Mouse (Mus musculus) frontal cortex, adult 2 months (tissue): Measurements from ENCODE around the gene Olfr661. TPM values are rescaled to one million over a fixed set of nuclear protein-coding genes. Genes with fewer than 3 reads are reported as not detected.

Experiments
- DNase-seq, 2 experiments: peaks; one replicate each; pipeline ENCODE4 v3.0.0; 2022; ENCODE audit warnings: low spot score in 1 of 2; ENCODE audit errors: extremely low spot score in 1 of 2
- polyA plus RNA-seq: library from polyadenylated mRNA; depleted of rRNA; stranded (reverse); fragments of >200 nt; gene quantifications from 2 replicates; pipeline ENCODE4 v1.2.3, GENCODE M21; 2012; rRNA removed

The Olfr661 gene
- 0.11 TPM in 1 of 2 replicates, not detected in the other for polyA plus RNA-seq

DNA sequence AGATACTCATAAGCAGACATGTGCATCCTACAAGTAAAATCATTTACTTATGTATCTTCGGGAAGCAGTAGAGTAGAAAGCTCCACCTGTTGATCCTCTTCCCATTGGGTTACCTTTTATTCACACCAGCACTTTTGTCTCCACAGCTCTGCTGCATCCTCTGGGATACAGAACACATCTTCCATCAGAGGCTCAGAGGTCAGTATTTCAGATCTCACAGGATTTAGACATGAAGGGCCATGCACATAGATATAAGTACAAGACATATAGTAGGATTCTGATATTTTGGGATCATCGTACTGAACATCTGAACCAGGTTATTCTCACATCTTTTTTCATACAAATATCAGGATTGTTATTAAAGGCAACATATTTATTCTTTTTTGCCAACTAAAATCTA is at the start of gene Olfr661:
TSS of gene Olfr661 (plus strand) at position 301 of the 400 bp plus-strand sequence.
- DNase-seq, result no peak

DNA sequence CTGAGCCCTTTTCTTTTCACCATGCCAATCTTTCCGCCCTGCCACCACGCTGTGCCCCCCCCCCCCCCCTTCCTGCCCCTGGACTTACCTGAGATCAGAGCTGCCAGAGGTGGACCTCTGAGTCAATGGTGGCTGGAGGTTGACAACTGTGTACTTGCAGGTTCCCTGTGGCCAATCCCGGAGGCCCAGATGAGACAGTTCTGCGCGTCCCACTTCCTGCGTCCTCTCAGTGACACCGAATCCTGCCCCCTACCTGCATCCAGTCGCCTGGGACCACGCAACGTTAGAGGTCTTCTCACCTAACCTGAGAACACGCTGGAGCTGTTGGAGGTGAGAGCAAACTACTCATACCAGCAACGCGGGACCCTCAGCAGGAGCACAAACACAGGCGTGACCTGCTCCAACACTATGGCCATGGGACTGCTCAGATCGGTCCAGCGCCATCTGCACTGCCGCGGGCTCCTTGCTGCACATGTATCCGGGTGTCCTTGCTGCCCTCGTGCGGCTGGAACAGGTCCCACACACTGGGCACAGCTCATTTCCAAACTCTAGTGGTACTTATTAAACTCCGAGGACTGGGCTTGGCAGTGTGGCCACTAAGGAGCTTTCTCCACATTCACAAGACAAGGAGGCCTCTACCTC is 39.3 kb upstream of the Olfr661 start, which contains the start of gene Olfr658:
TSS of gene Olfr658 (minus strand) at position 465 of the 642 bp plus-strand sequence.
- peak in 1 of 2 experiments; percentile 35 for DNase-seq

DNA sequence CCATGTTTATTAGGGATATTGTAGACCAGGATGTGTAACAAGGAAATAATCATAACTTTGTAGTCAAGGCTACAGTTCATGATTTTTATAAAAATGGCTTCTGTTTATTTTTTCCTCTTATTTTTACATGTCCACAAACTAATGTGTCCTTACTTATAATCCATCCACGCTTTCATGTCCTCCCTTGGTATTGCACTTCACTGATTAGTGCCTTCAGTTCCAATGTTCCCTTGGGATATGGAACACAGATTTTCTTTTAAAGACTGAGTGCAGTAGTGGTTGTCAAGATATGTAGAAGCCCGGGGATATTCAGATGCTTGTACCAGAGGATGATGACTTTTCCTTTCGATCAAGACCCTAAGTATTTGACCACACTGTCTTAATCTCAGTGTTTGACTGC is 19.8 kb upstream of the Olfr661 start, which contains the start of gene Olfr659:
TSS of gene Olfr659 (plus strand) at position 301 of the 400 bp plus-strand sequence.
- no peak for DNase-seq

Other genes starting within 250 kb of the Olfr661 start
- 2.6 and 2.8 TPM in 2 replicates for gene Trim30a, start 221.3 kb upstream of the Olfr661 start, polyA plus RNA-seq
- gene Trim30d, start 178.7 kb upstream of the Olfr661 start, polyA plus RNA-seq, result 1.6 and 1.8 TPM in 2 replicates
- gene Olfr651, start 136.4 kb upstream of the Olfr661 start, polyA plus RNA-seq, result not detected in 2 replicates
- gene Olfr652, start 125.6 kb upstream of the Olfr661 start, polyA plus RNA-seq, result not detected in 2 replicates
- gene Olfr653, start 109.2 kb upstream of the Olfr661 start, polyA plus RNA-seq, result not detected in 2 replicates
- gene Olfr654, start 99.5 kb upstream of the Olfr661 start, polyA plus RNA-seq, result not detected in 2 replicates
- not detected in 2 replicates for gene Olfr655, start 84.7 kb upstream of the Olfr661 start, polyA plus RNA-seq
- not detected in 2 replicates for gene Olfr656, start 72.5 kb upstream of the Olfr661 start, polyA plus RNA-seq
- gene Olfr657, start 61.7 kb upstream of the Olfr661 start, polyA plus RNA-seq, result not detected in 2 replicates
- 0.06 TPM in 1 of 2 replicates, not detected in the other for gene Olfr658, start 39.2 kb upstream of the Olfr661 start, polyA plus RNA-seq
- gene Olfr659, start 19.7 kb upstream of the Olfr661 start, polyA plus RNA-seq, result not detected in 2 replicates
- gene Usp17le, start 91.0 kb downstream of the Olfr661 start, polyA plus RNA-seq, result not detected in 2 replicates
- gene Usp17lb, start 156.1 kb downstream of the Olfr661 start, polyA plus RNA-seq, result not detected in 2 replicates
- gene Usp17la, start 170.5 kb downstream of the Olfr661 start, polyA plus RNA-seq, result not detected in 2 replicates
- gene Olfr665, start 191.5 kb downstream of the Olfr661 start, polyA plus RNA-seq, result not detected in 2 replicates
- gene Olfr666, start 209.5 kb downstream of the Olfr661 start, polyA plus RNA-seq, result not detected in 2 replicates
- gene Olfr667, start 235.0 kb downstream of the Olfr661 start, polyA plus RNA-seq, result not detected in 2 replicates
- gene Olfr668, start 241.6 kb downstream of the Olfr661 start, polyA plus RNA-seq, result not detected in 2 replicates
- 0.23 TPM in 1 of 2 replicates, not detected in the other for gene Olfr669, start 247.7 kb downstream of the Olfr661 start, polyA plus RNA-seq